Mouse (Mus musculus) kidney, embryonic 14.5 days (tissue): Measurements from ENCODE around the gene Srp14. TPM values are rescaled to one million over a fixed set of nuclear protein-coding genes. Genes with fewer than 3 reads are reported as not detected.

ENCODE experiments used
- ATAC-seq: fragments of 200-750 bp; cut with Nextera tagmentation; 2 replicates; pipeline ENCODE4 v1.8.0; 2017; ENCODE audit warnings: moderate number of reproducible peaks, mild to moderate bottlenecking, moderate TSS enrichment, moderate library complexity; ENCODE audit not compliant: low FRiP score, low TSS enrichment
- H3K27ac ChIP-seq: fragments of 300-500 bp; sonication (generic); 2 replicates; pipeline ENCODE4 v1.5.1; 2014; ENCODE audit warnings: low read depth, mild to moderate bottlenecking, low read length, moderate library complexity, mixed read lengths
- H3K27me3 ChIP-seq: fragments of 300-500 bp; sonication (generic); 2 replicates; pipeline ENCODE4 v1.6.1; 2014; ENCODE audit warnings: mild to moderate bottlenecking, low read length; ENCODE audit not compliant: control insufficient read depth, insufficient read depth
- H3K36me3 ChIP-seq: fragments of 300-500 bp; sonication (generic); 2 replicates; pipeline ENCODE4 v1.6.1; 2014; ENCODE audit warnings: low read length, mixed read lengths; ENCODE audit not compliant: control insufficient read depth, insufficient read depth
- H3K4me1 ChIP-seq: fragments of 300-500 bp; sonication (generic); 2 replicates; pipeline ENCODE4 v1.6.1; 2014; ENCODE audit warnings: low read length, mixed read lengths; ENCODE audit not compliant: control insufficient read depth, insufficient read depth
- H3K4me2 ChIP-seq: fragments of 300-500 bp; sonication (generic); replicated peaks from 2 replicates; pipeline ENCODE4 v1.6.1; 2014; ENCODE audit warnings: low read depth, mild to moderate bottlenecking, low read length
- H3K4me3 ChIP-seq: fragments of 300-500 bp; sonication (generic); 2 replicates; pipeline ENCODE4 v1.5.1; 2014; ENCODE audit warnings: mild to moderate bottlenecking, low read length
- H3K9ac ChIP-seq: fragments of 300-500 bp; sonication (generic); 2 replicates; pipeline ENCODE4 v1.6.1; 2014; ENCODE audit warnings: low read depth, mild to moderate bottlenecking, low read length, moderate library complexity
- H3K9me3 ChIP-seq: fragments of 300-500 bp; sonication (generic); 2 replicates; pipeline ENCODE4 v1.6.1; 2016; ENCODE audit warnings: low read length; ENCODE audit not compliant: control insufficient read depth
- WGBS: fragments of 180-500 bp; shearing (Covaris S2); extraction: QIAGEN DNeasy Blood & Tissue Kit; methylation state at CpG from one replicate; pipeline ENCODE4 v1.1.7; 2014; 5-methylcytosine and 5-hydroxymethylcytosine counted together
- polyA plus RNA-seq: library from polyadenylated mRNA; unstranded; fragments of >200 nt; fragmentation: Nextera tagmentation; extraction: Ambion mirVana; gene quantifications from 2 replicates; pipeline ENCODE4 v1.2.1, GENCODE M21; 2014

Gene Srp14
- polyA plus RNA-seq: 234 and 300 TPM in 2 replicates

DNA sequence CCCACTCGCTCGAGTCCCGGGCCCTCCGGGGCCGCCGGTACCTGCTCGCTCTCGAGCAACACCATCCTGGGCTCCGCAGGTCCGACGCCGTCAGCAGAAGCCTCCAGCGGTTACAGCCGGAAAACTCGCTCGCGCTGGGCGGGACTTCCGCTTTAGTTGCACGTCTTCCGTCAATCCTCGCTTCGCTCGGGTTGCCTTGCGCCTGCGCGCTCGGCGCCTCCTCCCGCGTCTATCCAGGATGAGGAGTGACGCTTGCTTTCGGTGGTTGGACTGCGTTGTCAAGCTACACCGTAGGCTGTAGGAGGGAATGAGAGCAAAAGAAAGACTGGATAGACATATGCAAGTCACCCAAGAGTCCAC, at the start of gene Srp14:
TSS of gene Srp14 (minus strand) at position 162 of the 360 bp plus-strand sequence.
- peak; percentile 94 for ATAC-seq
- H3K9me3 ChIP-seq: no peaks in the 10 kb centered on the region
- H3K4me3 ChIP-seq: peak within 1 kb of the TSS; percentile 77
- peaks cover 28% of the 10 kb centered on the region for H3K36me3 ChIP-seq
- peak within 1 kb of the TSS; percentile 87 for H3K4me2 ChIP-seq
- H3K4me1 ChIP-seq: peaks cover 9% of the 10 kb centered on the region
- peak within 1 kb of the TSS; percentile 89 for H3K9ac ChIP-seq
- WGBS: 1% methylated on average over 35 of the region's 35 CpGs
- peak within 1 kb of the TSS; percentile 67; the same call in 1 of the 2 replicates for H3K27ac ChIP-seq
- no peaks in the 10 kb centered on the region for H3K27me3 ChIP-seq

DNA sequence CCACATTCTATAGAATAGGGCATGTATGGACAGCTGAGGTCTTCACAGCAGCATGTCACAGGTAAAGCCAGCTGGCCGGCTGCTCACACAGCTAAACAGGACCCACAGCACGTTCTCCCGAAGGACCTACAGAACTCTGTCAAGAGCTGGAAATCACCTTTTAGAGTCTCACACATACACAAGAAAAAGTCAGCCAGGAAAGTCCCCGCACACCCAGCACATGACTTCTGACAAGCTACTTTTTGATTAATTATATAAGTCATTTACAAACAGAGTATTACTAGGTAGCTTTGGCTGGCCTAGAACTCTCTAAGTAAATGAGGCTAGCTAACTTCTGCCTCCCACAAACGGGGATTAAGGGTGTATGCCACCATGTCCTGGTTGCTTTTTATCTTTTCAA, 47.0 kb upstream of the Srp14 start:
- H3K4me1 ChIP-seq: peaks cover 51% of the 10 kb centered on the region
- H3K4me3 ChIP-seq: no peak overlapping the region
- no peak overlapping the region for H3K4me2 ChIP-seq
- no peaks in the 10 kb centered on the region for H3K27me3 ChIP-seq
- H3K27ac ChIP-seq: no peak overlapping the region
- no peak for ATAC-seq
- H3K9me3 ChIP-seq: no peaks in the 10 kb centered on the region
- WGBS: 90% methylated on average over 5 of the region's 5 CpGs
- no peak overlapping the region for H3K9ac ChIP-seq
- peaks cover 2% of the 10 kb centered on the region; the same call in 1 of the 2 replicates for H3K36me3 ChIP-seq

DNA sequence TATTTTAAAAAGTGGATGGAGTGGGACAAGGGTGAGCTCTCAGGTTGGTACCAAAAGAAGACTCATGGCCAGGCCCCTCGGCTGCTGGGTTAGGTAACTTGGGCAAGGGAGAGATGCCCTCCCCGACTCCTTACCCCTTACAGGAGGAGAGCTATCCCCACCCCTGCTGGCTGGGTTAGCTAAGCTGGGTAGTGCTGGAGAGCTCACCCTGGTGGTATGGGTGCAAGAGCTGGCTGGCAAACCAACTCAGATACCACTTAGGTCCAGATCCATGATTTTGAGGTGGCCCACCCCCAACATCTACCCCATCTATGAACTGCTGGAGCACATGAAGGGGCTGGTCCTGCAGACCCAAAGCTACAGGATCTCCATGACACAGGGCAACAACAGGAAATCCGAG, 45.3 kb upstream of the Srp14 start:
- Histone ChIP-seq H3K36me3 (no peaks in the 10 kb centered on the region), H3K9me3 (no peaks in the 10 kb centered on the region), H3K9ac (no peak overlapping the region), H3K27ac (no peak overlapping the region), H3K27me3 (no peaks in the 10 kb centered on the region), H3K4me2 (no peak overlapping the region), H3K4me3 (no peak overlapping the region), H3K4me1 (peaks cover 44% of the 10 kb centered on the region)
- ATAC-seq: no peak
- WGBS: 84% methylated on average over 3 of the region's 3 CpGs

DNA sequence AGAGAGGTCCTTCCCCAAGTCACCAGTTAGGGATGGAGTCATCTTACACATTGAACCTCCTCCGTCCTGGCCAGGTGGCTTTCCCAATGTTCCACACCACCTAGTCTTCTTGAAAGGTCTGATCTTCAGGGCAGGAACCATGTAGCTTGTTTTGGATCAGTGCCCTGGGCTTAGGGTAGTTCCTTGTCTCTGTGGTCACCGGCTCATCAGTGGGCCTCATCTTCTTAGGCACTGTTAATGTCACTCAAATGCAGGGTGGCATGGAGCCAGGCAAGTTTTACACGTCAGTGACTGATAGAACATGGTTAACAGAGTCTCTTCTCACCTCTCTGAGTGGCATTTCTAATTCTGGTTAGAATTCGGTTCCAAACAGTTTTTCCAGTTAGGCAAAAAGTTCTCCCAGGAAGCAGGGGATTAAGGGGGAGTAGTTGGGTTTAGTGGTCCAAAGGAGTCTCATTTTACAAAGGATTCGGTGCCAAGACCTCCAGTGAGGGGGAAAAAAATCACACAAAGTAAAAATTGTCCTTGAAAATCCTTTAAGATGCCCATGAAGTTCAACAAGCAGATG, 43.7 kb upstream of the Srp14 start:
- no peak overlapping the region for H3K4me3 ChIP-seq
- H3K4me1 ChIP-seq: peaks cover 38% of the 10 kb centered on the region
- peak overlapping the region; percentile 60; the same call in 1 of the 2 replicates for H3K27ac ChIP-seq
- no peaks in the 10 kb centered on the region for H3K27me3 ChIP-seq
- H3K9me3 ChIP-seq: no peaks in the 10 kb centered on the region
- no peak overlapping the region for H3K4me2 ChIP-seq
- H3K36me3 ChIP-seq: no peaks in the 10 kb centered on the region
- 32% methylated on average over 5 of the region's 5 CpGs for WGBS
- ATAC-seq: no peak; the same call in 1 of the 2 replicates
- no peak overlapping the region for H3K9ac ChIP-seq

DNA sequence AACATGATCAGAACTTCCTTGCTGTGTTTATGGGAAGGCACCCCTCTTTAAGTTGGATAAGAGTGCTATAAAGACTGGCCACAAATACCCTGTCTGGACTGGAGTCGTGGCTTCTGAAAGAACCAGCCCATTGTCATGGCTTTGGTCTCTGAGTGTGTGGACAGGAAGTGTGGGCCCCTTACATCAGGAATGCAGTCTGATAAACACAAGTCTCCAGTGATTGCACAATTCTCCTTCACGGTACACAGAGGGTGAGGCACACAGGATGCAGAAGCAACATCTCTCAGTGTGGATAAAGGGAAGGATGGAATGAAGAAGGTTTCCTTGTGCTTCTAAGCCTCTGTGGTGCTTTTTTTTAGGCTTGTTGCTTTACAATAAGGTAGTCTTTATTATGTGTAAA, 42.8 kb upstream of the Srp14 start:
- WGBS: 19% methylated on average over 2 of the region's 2 CpGs

DNA sequence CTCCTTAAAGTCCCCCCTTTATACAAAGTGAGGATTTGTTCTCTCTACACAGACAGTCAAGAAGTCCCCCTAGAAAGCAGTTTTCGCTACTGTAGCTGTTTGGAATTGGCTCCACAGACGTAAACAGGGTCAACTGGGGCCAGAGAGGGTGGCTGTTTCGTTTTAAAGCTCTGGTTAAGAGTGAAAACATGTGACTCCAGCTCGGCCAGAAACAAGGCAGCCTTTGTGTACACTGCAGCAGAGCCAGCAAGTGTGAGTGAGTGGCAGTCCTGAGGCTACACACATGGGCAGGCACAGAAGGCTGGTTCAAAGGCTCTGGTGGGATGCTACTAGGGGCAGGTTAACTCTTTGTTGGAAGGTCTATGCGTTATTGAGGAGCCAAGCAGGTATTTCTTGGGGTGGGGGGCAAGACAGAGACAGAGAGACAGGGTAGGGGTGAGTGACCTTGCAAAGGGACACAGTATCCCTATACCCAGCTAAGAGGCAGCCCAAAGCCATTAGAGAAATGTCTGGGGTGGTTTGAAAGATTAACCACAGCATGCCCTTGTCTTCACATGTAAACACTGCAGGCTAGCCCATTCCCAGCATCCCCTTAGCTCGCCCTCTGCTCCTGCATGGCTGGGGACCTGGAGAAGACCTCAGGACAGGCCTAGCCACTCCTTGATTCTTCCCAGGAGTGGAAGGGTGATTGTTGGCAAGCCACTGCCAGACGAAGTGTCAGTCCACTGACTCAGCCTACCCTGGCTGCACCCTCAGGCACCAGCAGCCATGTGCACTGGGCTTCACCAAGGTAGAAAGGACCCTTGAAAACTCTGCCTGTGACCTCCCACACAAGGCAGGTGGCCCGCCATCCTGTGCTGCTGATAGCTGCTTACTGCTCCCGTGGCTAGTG, 40.8 kb upstream of the Srp14 start:
- H3K36me3 ChIP-seq: no peaks in the 10 kb centered on the region
- no peak overlapping the region for H3K4me2 ChIP-seq
- H3K9ac ChIP-seq: no peak overlapping the region
- WGBS: 41% methylated on average over 9 of the region's 9 CpGs
- ATAC-seq: peak; percentile 86
- no peaks in the 10 kb centered on the region for H3K27me3 ChIP-seq
- H3K4me1 ChIP-seq: peaks cover 38% of the 10 kb centered on the region
- H3K4me3 ChIP-seq: no peak overlapping the region
- no peaks in the 10 kb centered on the region for H3K9me3 ChIP-seq
- peak overlapping the region; percentile 68; the same call in 1 of the 2 replicates for H3K27ac ChIP-seq

More for the DNA sequence above, 42.8 kb upstream of the Srp14 start:
- no peak for ATAC-seq
- Histone ChIP-seq H3K4me1 (peaks cover 38% of the 10 kb centered on the region), H3K27me3 (no peaks in the 10 kb centered on the region), H3K4me3 (no peak overlapping the region), H3K27ac (no peak overlapping the region; the same call in 1 of the 2 replicates), H3K9me3 (no peaks in the 10 kb centered on the region), H3K9ac (no peak overlapping the region), H3K36me3 (no peaks in the 10 kb centered on the region), H3K4me2 (no peak overlapping the region)

DNA sequence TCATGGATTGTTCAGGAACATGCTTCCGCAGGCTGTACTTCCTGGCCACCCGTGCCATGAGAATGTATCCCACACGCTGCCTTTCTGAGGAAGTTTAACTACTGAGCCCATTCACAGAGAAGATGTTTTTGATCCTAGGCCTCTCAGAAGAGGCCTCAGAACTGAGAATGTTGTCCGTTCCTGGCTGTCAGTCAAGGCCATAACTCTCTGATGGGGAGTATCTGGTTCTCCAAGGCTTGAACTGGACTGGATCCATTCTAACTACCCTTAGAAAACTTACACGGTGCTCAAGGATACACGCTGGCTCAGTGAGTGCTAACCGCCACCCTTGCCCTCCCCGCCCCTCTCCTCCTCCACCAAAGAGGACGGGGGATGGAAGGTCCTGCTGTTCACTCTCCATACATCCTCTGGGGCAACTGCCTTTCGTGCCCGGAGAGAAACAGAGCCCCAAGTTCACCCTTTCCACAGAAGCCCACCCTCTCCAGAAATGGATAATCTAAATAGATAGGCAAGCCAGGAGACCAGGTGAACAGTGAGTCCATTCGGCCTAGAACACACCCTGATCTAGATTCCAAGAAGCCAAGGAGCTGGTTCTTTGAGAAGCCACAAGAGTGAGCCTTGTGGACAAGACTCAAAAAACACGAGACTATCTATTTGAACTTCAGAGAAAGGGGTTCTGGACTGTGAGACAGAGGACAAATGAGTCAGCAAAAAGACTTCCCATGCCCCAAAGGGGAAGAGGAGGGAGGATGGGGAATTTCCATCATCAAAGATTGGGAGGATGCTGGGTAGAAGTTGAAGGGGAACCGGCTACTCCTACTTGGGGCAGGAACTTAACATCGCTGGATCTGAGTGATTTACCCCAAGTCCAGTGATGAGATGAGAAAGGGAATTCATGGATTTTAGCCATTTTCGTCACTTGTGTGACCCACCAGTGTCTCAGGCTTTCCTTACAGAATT, 33.2 kb upstream of the Srp14 start:
- H3K4me2 ChIP-seq: no peak overlapping the region
- no peak overlapping the region for H3K27ac ChIP-seq
- H3K36me3 ChIP-seq: no peaks in the 10 kb centered on the region
- H3K4me3 ChIP-seq: no peak overlapping the region
- no peak for ATAC-seq
- no peaks in the 10 kb centered on the region for H3K27me3 ChIP-seq
- no peaks in the 10 kb centered on the region for H3K9me3 ChIP-seq
- WGBS: 64% methylated on average over 16 of the region's 16 CpGs
- peaks cover 27% of the 10 kb centered on the region for H3K4me1 ChIP-seq
- H3K9ac ChIP-seq: peak overlapping the region; percentile 14; the same call in 1 of the 2 replicates

DNA sequence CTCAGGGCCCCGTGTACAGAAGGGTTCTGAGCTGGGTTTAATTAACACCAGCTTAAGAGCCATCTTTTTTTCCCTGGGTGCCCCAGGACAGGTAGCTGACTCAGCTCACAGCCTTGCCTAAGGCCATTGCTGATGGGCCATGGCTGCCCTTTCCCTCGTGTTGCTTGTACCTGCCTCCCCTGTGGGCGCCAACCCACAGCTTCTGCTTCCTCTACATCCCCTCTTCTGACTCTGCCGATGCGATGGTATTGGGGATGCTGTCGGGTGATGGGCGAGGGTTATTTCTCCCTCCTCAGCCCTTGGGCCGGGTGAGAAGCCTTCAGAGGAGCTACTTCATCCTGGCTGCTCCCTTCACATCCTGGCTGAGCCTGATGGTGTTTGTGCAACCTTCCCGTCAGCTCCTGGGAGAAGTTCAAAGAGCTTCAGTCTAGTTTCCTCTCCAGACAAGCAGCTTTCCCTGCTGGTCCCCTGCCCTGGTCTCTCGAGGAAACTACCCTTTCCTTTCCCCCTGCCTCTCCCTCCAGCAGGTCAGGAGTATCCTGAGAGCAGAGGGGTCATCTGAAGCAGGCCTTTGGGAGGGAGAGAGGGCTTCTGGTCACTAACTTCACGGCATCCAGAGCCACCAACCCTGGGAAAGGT, 32.4 kb upstream of the Srp14 start:
- H3K27me3 ChIP-seq: no peaks in the 10 kb centered on the region
- ATAC-seq: no peak
- no peaks in the 10 kb centered on the region for H3K36me3 ChIP-seq
- H3K9me3 ChIP-seq: no peaks in the 10 kb centered on the region
- H3K4me3 ChIP-seq: no peak overlapping the region
- no peak overlapping the region for H3K4me2 ChIP-seq
- H3K4me1 ChIP-seq: peaks cover 27% of the 10 kb centered on the region
- H3K27ac ChIP-seq: peak overlapping the region; percentile 32; the same call in 1 of the 2 replicates
- WGBS: 40% methylated on average over 11 of the region's 11 CpGs
- peak overlapping the region; percentile 14; the same call in 1 of the 2 replicates for H3K9ac ChIP-seq
